Mouse (Mus musculus) myocyte (in vitro differentiated cells): Measurements from ENCODE around the gene Prdm11.

ENCODE experiments used
- CEBPB ChIP-seq: IDR thresholded peaks from 2 replicates; pipeline ENCODE4 v1.6.1; 2011; ENCODE audit warnings: mild to moderate bottlenecking, moderate library complexity; ENCODE audit not compliant: poor library complexity, insufficient read depth, severe bottlenecking
- E2F4 ChIP-seq: IDR thresholded peaks from one replicate; pipeline ENCODE4 v1.6.1; 2011; ENCODE audit warnings: mild to moderate bottlenecking, control low read depth, moderate library complexity; ENCODE audit not compliant: insufficient read depth
- MAX ChIP-seq: IDR thresholded peaks from one replicate; pipeline ENCODE4 v1.6.1; 2011; ENCODE audit warnings: low read depth, mild to moderate bottlenecking, control low read depth
- MYOD1 ChIP-seq, 3 experiments: IDR thresholded peaks; one replicate each; pipeline ENCODE4 v1.6.1; 2011; ENCODE audit warnings: control low read depth in 2 of 3, low read depth in 2 of 3, mild to moderate bottlenecking in 2 of 3, moderate library complexity in 1 of 3; ENCODE audit not compliant: insufficient read length in 2 of 3, control insufficient read depth in 1 of 3
- MYOG ChIP-seq, 3 experiments: IDR thresholded peaks; one replicate each; pipeline ENCODE4 v1.6.1; 2011; ENCODE audit warnings: control low read depth in 2 of 3, low read depth in 2 of 3, mild to moderate bottlenecking in 2 of 3; ENCODE audit not compliant: insufficient read length in 2 of 3, control insufficient read depth in 1 of 3, insufficient read depth in 1 of 3
- POLR2A ChIP-seq: IDR thresholded peaks from one replicate; pipeline ENCODE4 v1.6.1; 2011; ENCODE audit warnings: low read depth, mild to moderate bottlenecking, control low read depth, moderate library complexity; ENCODE audit not compliant: insufficient read length
- POLR2AphosphoS2 ChIP-seq: IDR thresholded peaks from one replicate; pipeline ENCODE4 v1.6.1; 2011; ENCODE audit warnings: low read depth, control low read depth; ENCODE audit not compliant: insufficient read length
- REST ChIP-seq: IDR thresholded peaks from one replicate; pipeline ENCODE4 v1.6.1; 2011; ENCODE audit warnings: mild to moderate bottlenecking, control low read depth, moderate library complexity; ENCODE audit not compliant: insufficient read depth, insufficient read length
- SRF ChIP-seq: IDR thresholded peaks from one replicate; pipeline ENCODE4 v1.6.1; 2011; ENCODE audit warnings: low read depth; ENCODE audit not compliant: control insufficient read depth, insufficient read length
- TCF12 ChIP-seq: IDR thresholded peaks from one replicate; pipeline ENCODE4 v1.6.1; 2011; ENCODE audit warnings: mild to moderate bottlenecking, control low read depth; ENCODE audit not compliant: poor library complexity, insufficient read depth, severe bottlenecking
- TCF3 ChIP-seq: IDR thresholded peaks from one replicate; pipeline ENCODE4 v1.6.1; 2011; ENCODE audit warnings: low read depth, control low read depth; ENCODE audit not compliant: insufficient read length
- USF1 ChIP-seq: IDR thresholded peaks from one replicate; pipeline ENCODE4 v1.6.1; 2011; ENCODE audit warnings: low read depth, mild to moderate bottlenecking, control low read depth, moderate library complexity

GRCm38 (mm10) chr2:93014093-93014937, 31.7 kb downstream of the Prdm11 start:
- TF ChIP-seq MAX: no peak
- TF ChIP-seq POLR2A: no peak
- TF ChIP-seq REST: no peak
- no peak for TF ChIP-seq USF1
- no peak for TF ChIP-seq MYOG (IDR thresholded peaks at IDR 0.05; ENCODE audit: control insufficient read depth in 1 of 3, insufficient read depth in 1 of 3, insufficient read length in 2 of 3, low read depth in 2 of 3)
- no peak for TF ChIP-seq CEBPB
- no peak for TF ChIP-seq MYOD1 (IDR thresholded peaks at IDR 0.05; ENCODE audit: control insufficient read depth in 1 of 3, insufficient read length in 2 of 3, low read depth in 2 of 3)
- no peak for TF ChIP-seq TCF3
- no peak for TF ChIP-seq SRF
- no peak for TF ChIP-seq POLR2AphosphoS2
- TF ChIP-seq E2F4: no peak
- TF ChIP-seq TCF12: no peak
